Mouse (Mus musculus) small intestine, adult 2 months (tissue): ENCODE measurements at regions not wholly inside any gene's neighbourhood (a gene's known extent, or its start where the extent isn't known, plus 50 kb on each side); places are given as distances from the start of the nearest gene placed in this dataset.

Experiments
- CTCF ChIP-seq: fragments of 200-500 bp; IDR thresholded peaks from 2 replicates; pipeline ENCODE4 v1.5.1; 2012; ENCODE audit warnings: low read depth, mild to moderate bottlenecking, control low read depth, inconsistent platforms, low read length, moderate library complexity, mixed read lengths; ENCODE audit not compliant: insufficient replicate concordance, insufficient read length; ENCODE audit errors: extremely low read depth
- POLR2A ChIP-seq: fragments of 200-500 bp; IDR thresholded peaks from 2 replicates; pipeline ENCODE4 v1.6.1; 2012; ENCODE audit warnings: low read depth, mild to moderate bottlenecking, control low read depth, inconsistent platforms, low read length, moderate library complexity

DNA sequence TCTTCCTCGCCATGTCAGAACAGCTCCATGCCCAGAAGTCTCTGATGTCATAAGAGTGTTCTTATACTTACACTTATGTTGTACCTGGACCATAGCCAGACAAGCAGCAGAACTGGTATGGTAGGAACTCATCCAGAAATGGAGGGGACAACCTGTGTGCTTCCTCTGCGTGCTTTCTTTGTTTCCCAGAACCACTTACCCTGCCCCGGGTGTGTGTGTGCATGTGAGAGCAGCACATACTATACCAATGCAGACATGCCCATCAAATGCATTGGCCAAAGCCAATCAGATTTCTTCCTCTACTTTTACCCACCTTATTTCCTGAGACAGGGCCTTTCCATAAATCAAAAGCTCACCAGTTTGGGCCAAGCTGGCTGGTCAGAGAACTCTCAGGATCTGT lies 99.2 kb upstream of the Cd180 start:
- TF ChIP-seq POLR2A, result no peak
- TF ChIP-seq CTCF, result no peak
